Mouse (Mus musculus) MEL (cell line): ENCODE measurements at regions not wholly inside any gene's neighbourhood (a gene's known extent, or its start where the extent isn't known, plus 50 kb on each side); places are given as distances from the start of the nearest gene placed in this dataset.

ENCODE experiments used
- CTCF ChIP-seq, 3 experiments: IDR thresholded peaks in 2 of 3; conservative IDR thresholded peaks in 1 of 3; 2 replicates each; pipeline ENCODE4 v1.5.1; 2011 to 2012; ENCODE audit warnings: low read length in 3 of 3, low read depth in 2 of 3, mild to moderate bottlenecking in 2 of 3, improper control_type of control experiment in 1 of 3, inconsistent platforms in 1 of 3, mixed read lengths in 1 of 3, moderate library complexity in 1 of 3; ENCODE audit not compliant: control insufficient read depth in 1 of 3, insufficient read depth in 1 of 3, poor library complexity in 1 of 3, severe bottlenecking in 1 of 3
- GABPA ChIP-seq: IDR thresholded peaks from 2 replicates; pipeline ENCODE4 v1.6.1; 2012; ENCODE audit warnings: low read depth, mild to moderate bottlenecking, inconsistent platforms, low read length, improper control_type of control experiment, moderate library complexity
- JUND ChIP-seq: IDR thresholded peaks from 2 replicates; pipeline ENCODE4 v1.6.1; 2011; ENCODE audit warnings: low read depth, mild to moderate bottlenecking, improper control_type of control experiment, low read length
- MAX ChIP-seq: IDR thresholded peaks from 2 replicates; pipeline ENCODE4 v1.6.1; 2011; ENCODE audit warnings: low read length, improper control_type of control experiment
- MXI1 ChIP-seq: IDR thresholded peaks from 2 replicates; pipeline ENCODE4 v1.6.1; 2011; ENCODE audit warnings: mild to moderate bottlenecking, low read depth, low read length, improper control_type of control experiment
- NRF1 ChIP-seq: IDR thresholded peaks from 2 replicates; pipeline ENCODE4 v1.6.1; 2014; ENCODE audit warnings: low read depth, mild to moderate bottlenecking, inconsistent platforms, low read length, improper control_type of control experiment, moderate library complexity; ENCODE audit not compliant: poor library complexity, insufficient read depth, severe bottlenecking
- POLR2A ChIP-seq, 2 experiments: IDR thresholded peaks; 2 replicates each; pipeline ENCODE4 v1.6.1; 2011 to 2012; ENCODE audit warnings: low read length in 2 of 2, mild to moderate bottlenecking in 2 of 2, control low read depth in 1 of 2, improper control_type of control experiment in 1 of 2, low read depth in 1 of 2, moderate library complexity in 1 of 2; ENCODE audit not compliant: control insufficient read depth in 1 of 2, insufficient read depth in 1 of 2, poor library complexity in 1 of 2
- SMC3 ChIP-seq: IDR thresholded peaks from 2 replicates; pipeline ENCODE4 v1.6.1; 2011; ENCODE audit warnings: low read depth, low read length, improper control_type of control experiment
- TAL1 ChIP-seq: IDR thresholded peaks from 2 replicates; pipeline ENCODE4 v1.6.1; 2012; ENCODE audit warnings: mild to moderate bottlenecking, inconsistent platforms, low read length, moderate library complexity, mixed read lengths
- TBP ChIP-seq: IDR thresholded peaks from 2 replicates; pipeline ENCODE4 v1.8.0; 2011; ENCODE audit warnings: low read depth, low read length, improper control_type of control experiment
- ZC3H11A ChIP-seq: IDR thresholded peaks from 2 replicates; pipeline ENCODE4 v1.6.1; 2012; ENCODE audit warnings: low read depth, mild to moderate bottlenecking, inconsistent platforms, low read length, improper control_type of control experiment
- ZKSCAN1 ChIP-seq: IDR thresholded peaks from 2 replicates; pipeline ENCODE4 v1.6.1; 2012; ENCODE audit warnings: low read depth, mild to moderate bottlenecking, inconsistent platforms, low read length, improper control_type of control experiment, moderate library complexity
- ZNF384 ChIP-seq: IDR thresholded peaks from 2 replicates; pipeline ENCODE4 v1.6.1; 2012; ENCODE audit warnings: low read depth, mild to moderate bottlenecking, inconsistent platforms, low read length, improper control_type of control experiment

GRCm38 (mm10) chr10:122379661-122380344, 68.5 kb upstream of the Avpr1a start:
- TF ChIP-seq NRF1: no peak
- no peak for TF ChIP-seq MXI1
- no peak for TF ChIP-seq ZC3H11A
- no peak for TF ChIP-seq CTCF (IDR thresholded peaks at IDR 0.05 in 2 of 3, conservative IDR thresholded peaks at IDR 0.05 in 1 of 3; ENCODE audit: control insufficient read depth in 1 of 3, insufficient read depth in 1 of 3, low read depth in 2 of 3, low read length in 3 of 3, poor library complexity in 1 of 3, severe bottlenecking in 1 of 3)
- TF ChIP-seq TBP: no peak
- no peak for TF ChIP-seq TAL1
- TF ChIP-seq JUND: no peak
- TF ChIP-seq MAX: no peak
- TF ChIP-seq GABPA: no peak
- no peak for TF ChIP-seq SMC3
- no peak for TF ChIP-seq ZKSCAN1
- TF ChIP-seq POLR2A (IDR thresholded peaks at IDR 0.05; ENCODE audit: control insufficient read depth in 1 of 2, insufficient read depth in 1 of 2, low read depth in 1 of 2, low read length in 2 of 2, poor library complexity in 1 of 2): no peak
- no peak for TF ChIP-seq ZNF384
